Mouse (Mus musculus) kidney, adult 2 months (tissue): ENCODE measurements at regions not wholly inside any gene's neighbourhood (a gene's known extent, or its start where the extent isn't known, plus 50 kb on each side); places are given as distances from the start of the nearest gene placed in this dataset.

ENCODE experiments used
- CTCF ChIP-seq: fragments of 200-500 bp; conservative IDR thresholded peaks from 2 replicates; pipeline ENCODE4 v1.5.1; 2011; ENCODE audit warnings: low read depth, mild to moderate bottlenecking, control low read depth, low read length, moderate library complexity, mixed read lengths; ENCODE audit not compliant: insufficient read depth, insufficient read length
- POLR2A ChIP-seq: fragments of 200-500 bp; IDR thresholded peaks from one replicate; pipeline ENCODE4 v1.6.1; 2011; ENCODE audit warnings: low read depth, low read length, control low read depth

- TF ChIP-seq CTCF (no peak), POLR2A (no peak)
Observed at GRCm38 (mm10) chr7:62085120-62085849, 261.1 kb upstream of the Ndn start.
